Mouse (Mus musculus): ENCODE measurements around the gene Uspl1. TPM values are rescaled to one million over a fixed set of nuclear protein-coding genes. Genes with fewer than 3 reads are reported as not detected.

Gene Uspl1
- polyA plus RNA-seq, 1 experiment from 2014 or later = 48.7 TPM

GRCm38 (mm10) chr5:149221355-149221754 lies 37.2 kb downstream of the Uspl1 start:
- no peak for ATAC-seq (ENCODE audit: insufficient read depth)
- TF ChIP-seq CTCF (IDR thresholded peaks at IDR 0.05; ENCODE audit: low read depth) = no peak
- no peak for DNase-seq
- Histone ChIP-seq H3K4me1 (ENCODE audit: insufficient read depth) (peaks cover 9% of the 10 kb centered on the region; the same call in 1 of the 2 replicates), H3K9ac (no peak overlapping the region), H3K4me3 (ENCODE audit: low read depth, low read length) (no peak overlapping the region), H3K36me3 (ENCODE audit: insufficient read depth) (peaks cover 13% of the 10 kb centered on the region; the same call in 1 of the 2 replicates), H3K27ac (ENCODE audit: low read depth) (no peak overlapping the region), H3K9me3 (ENCODE audit: low read depth, low read length) (no peaks in the 10 kb centered on the region; the same call in 1 of the 2 replicates), H3K4me2 (no peak overlapping the region), H3K27me3 (ENCODE audit: insufficient read depth, low read length) (no peaks in the 10 kb centered on the region)
- WGBS = 79% methylated on average over 4 of the region's 4 CpGs

- DNase-seq (peak; percentile 46), ATAC-seq (ENCODE audit: insufficient read depth) (no peak)
- Histone ChIP-seq H3K4me2 (peak overlapping the region; percentile 15; the same call in 1 of the 2 replicates), H3K9ac (no peak overlapping the region), H3K9me3 (ENCODE audit: low read depth, low read length) (no peaks in the 10 kb centered on the region), H3K36me3 (ENCODE audit: insufficient read depth) (no peaks in the 10 kb centered on the region), H3K27ac (ENCODE audit: low read depth) (no peak overlapping the region), H3K27me3 (ENCODE audit: insufficient read depth, low read length) (no peaks in the 10 kb centered on the region), H3K4me1 (ENCODE audit: insufficient read depth) (peaks cover 9% of the 10 kb centered on the region; the same call in 1 of the 2 replicates), H3K4me3 (ENCODE audit: low read depth, low read length) (no peak overlapping the region)
- no peak for TF ChIP-seq CTCF (IDR thresholded peaks at IDR 0.05; ENCODE audit: low read depth)
- 6% methylated on average over 7 of the region's 7 CpGs for WGBS
Measured at GRCm38 (mm10) chr5:149224666-149225065, 40.5 kb downstream of the Uspl1 start.

GRCm38 (mm10) chr5:149228700-149229618 lies 44.8 kb downstream of the Uspl1 start:
- Histone ChIP-seq H3K9me3 (ENCODE audit: low read depth, low read length) (no peaks in the 10 kb centered on the region), H3K27me3 (ENCODE audit: insufficient read depth, low read length) (no peaks in the 10 kb centered on the region), H3K27ac (ENCODE audit: low read depth) (peak overlapping the region; percentile 81), H3K4me1 (ENCODE audit: insufficient read depth) (peaks cover 9% of the 10 kb centered on the region; the same call in 1 of the 2 replicates), H3K4me2 (peak overlapping the region; percentile 53), H3K4me3 (ENCODE audit: low read depth, low read length) (peak overlapping the region; percentile 39), H3K9ac (peak overlapping the region; percentile 52), H3K36me3 (ENCODE audit: insufficient read depth) (no peaks in the 10 kb centered on the region)
- TF ChIP-seq CTCF (IDR thresholded peaks at IDR 0.05; ENCODE audit: low read depth) = no peak
- 2% methylated on average over 55 of the region's 55 CpGs for WGBS
- DNase-seq (peak; percentile 99), ATAC-seq (ENCODE audit: insufficient read depth) (peak; percentile 100)

GRCm38 (mm10) chr5:149229619-149230339 lies 45.6 kb downstream of the Uspl1 start:
- Histone ChIP-seq H3K27me3 (ENCODE audit: insufficient read depth, low read length) (no peaks in the 10 kb centered on the region), H3K4me3 (ENCODE audit: low read depth, low read length) (peak overlapping the region; percentile 39), H3K4me2 (peak overlapping the region; percentile 53), H3K36me3 (ENCODE audit: insufficient read depth) (no peaks in the 10 kb centered on the region), H3K9ac (peak overlapping the region; percentile 52), H3K27ac (ENCODE audit: low read depth) (peak overlapping the region; percentile 81), H3K4me1 (ENCODE audit: insufficient read depth) (peaks cover under 1% of the 10 kb centered on the region; the same call in 1 of the 2 replicates), H3K9me3 (ENCODE audit: low read depth, low read length) (no peaks in the 10 kb centered on the region)
- DNase-seq (peak; percentile 27), ATAC-seq (ENCODE audit: insufficient read depth) (peak; percentile 6; the same call in 1 of the 2 replicates)
- WGBS = 63% methylated on average over 18 of the region's 18 CpGs
- no peak for TF ChIP-seq CTCF (IDR thresholded peaks at IDR 0.05; ENCODE audit: low read depth)

GRCm38 (mm10) chr5:149235002-149235401 lies 50.9 kb downstream of the Uspl1 start:
- DNase-seq = no peak
- no peak for ATAC-seq (ENCODE audit: insufficient read depth)
- no peak overlapping the region for H3K27ac ChIP-seq (ENCODE audit: low read depth)

GRCm38 (mm10) chr5:149237221-149237950 lies 53.2 kb downstream of the Uspl1 start:
- Histone ChIP-seq H3K27me3 (ENCODE audit: insufficient read depth, low read length) (no peaks in the 10 kb centered on the region), H3K4me1 (ENCODE audit: insufficient read depth) (no peaks in the 10 kb centered on the region), H3K27ac (ENCODE audit: low read depth) (no peak overlapping the region), H3K4me2 (no peak overlapping the region), H3K4me3 (ENCODE audit: low read depth, low read length) (no peak overlapping the region), H3K9me3 (ENCODE audit: low read depth, low read length) (no peaks in the 10 kb centered on the region), H3K36me3 (ENCODE audit: insufficient read depth) (no peaks in the 10 kb centered on the region), H3K9ac (no peak overlapping the region)
- ATAC-seq (ENCODE audit: insufficient read depth) (no peak), DNase-seq (no peak)
- WGBS = 71% methylated on average over 24 of the region's 24 CpGs
- TF ChIP-seq CTCF (IDR thresholded peaks at IDR 0.05; ENCODE audit: low read depth) = no peak

More at GRCm38 (mm10) chr5:149235002-149235401, 50.9 kb downstream of the Uspl1 start:
- 78% methylated on average over 7 of the region's 7 CpGs for WGBS
- TF ChIP-seq CTCF (IDR thresholded peaks at IDR 0.05; ENCODE audit: low read depth) = no peak
- H3K4me1 ChIP-seq (ENCODE audit: insufficient read depth) = no peaks in the 10 kb centered on the region
- no peaks in the 10 kb centered on the region for H3K36me3 ChIP-seq (ENCODE audit: insufficient read depth)
- no peak overlapping the region for H3K9ac ChIP-seq
- no peak overlapping the region for H3K4me3 ChIP-seq (ENCODE audit: low read depth, low read length)
- H3K4me2 ChIP-seq = no peak overlapping the region
- H3K9me3 ChIP-seq (ENCODE audit: low read depth, low read length) = no peaks in the 10 kb centered on the region
- no peaks in the 10 kb centered on the region for H3K27me3 ChIP-seq (ENCODE audit: insufficient read depth, low read length)

Measured in lung, embryonic 14.5 days (tissue).